Mouse (Mus musculus): Measurements from ENCODE around the gene Ifi44.
A peak's percentile ranks its signal among the peaks of the same experiment; 100 is the strongest.

Gene Ifi44

DNA sequence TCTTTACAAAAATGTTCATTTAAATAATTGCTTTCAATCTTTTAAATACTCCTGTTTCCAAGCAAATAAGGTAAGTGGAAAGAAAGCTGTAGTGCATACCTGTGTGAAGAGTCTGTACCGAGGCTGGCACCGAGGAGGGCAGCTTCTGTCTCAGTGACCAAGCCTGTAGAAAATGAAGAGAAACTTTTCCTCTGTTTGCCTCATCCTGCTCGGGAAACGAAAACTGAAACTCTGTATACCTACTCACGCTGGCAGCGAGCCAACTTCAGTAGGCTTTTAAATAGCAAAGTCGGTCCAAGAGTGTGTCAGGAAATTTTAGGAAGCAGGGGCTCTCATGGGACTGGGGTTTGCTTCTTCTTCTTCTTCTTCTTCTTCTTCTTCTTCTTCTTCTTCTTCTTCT is at the start of gene Ifi44:
Gene Ifi44 (minus strand): TSS at position 224 of the 400 bp plus-strand sequence.
- DNase-seq (ENCODE audit: low spot score in 2 of 2) = no peak

DNA sequence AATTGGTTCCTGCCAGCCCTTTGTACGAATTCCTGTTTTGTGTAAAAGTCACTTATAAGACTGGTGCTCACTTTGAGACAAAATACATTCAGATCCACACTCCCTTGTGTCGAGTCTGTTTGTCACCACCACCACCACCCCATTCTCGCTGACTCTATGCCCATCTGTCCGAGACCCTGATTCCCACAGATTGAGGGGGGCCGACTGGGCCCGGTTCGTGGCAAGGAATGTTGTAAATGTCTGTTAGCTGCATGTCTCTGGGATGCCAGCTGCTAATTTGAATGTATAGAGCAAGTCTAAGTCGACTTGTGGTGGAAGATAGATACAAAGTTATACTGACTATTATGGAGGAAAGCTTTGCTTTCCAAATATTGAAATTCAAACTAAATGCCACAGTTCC is 38.9 kb upstream of the Ifi44 start:
- DNase-seq (ENCODE audit: low spot score in 2 of 2) = no peak

DNA sequence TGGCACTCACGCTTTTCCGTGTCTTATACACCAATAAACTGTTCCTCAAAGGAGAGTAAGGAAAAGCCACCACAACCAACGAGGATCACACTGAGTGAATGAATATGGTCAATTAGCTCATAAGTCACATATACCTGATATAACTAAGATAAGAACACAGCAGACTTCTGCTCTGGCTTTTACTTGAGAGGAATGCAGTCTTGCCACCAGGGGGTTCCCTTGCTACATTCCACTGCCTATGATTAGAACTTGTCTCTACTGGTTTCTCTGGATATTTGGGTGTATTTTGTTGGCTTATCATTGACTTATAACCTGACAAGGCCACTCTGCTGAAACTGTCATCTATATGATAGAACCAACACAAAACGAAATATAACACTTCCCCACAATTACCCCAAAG is 25.3 kb upstream of the Ifi44 start:
- no peak for DNase-seq (ENCODE audit: low spot score in 2 of 2)

DNA sequence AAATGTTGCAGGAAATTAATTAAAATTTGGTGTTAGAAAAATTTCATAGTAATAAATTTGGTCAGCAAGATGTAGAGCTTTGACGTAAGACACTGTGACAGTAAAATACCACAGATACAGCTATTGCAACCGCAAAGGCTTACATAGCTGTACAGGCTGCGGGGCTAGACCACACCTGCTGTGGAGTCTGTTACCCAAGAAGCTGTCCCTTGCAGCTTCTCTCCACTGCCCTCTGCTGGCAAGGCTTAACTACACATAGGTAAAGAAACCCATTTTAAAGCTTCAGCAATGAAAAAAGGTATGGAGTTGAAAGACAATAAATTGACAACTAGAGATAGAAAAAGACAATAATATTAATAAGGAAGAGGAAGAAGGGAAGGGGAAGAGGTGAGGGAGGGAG is 21.3 kb upstream of the Ifi44 start:
- peak; percentile 2 to 7 for DNase-seq (ENCODE audit: low spot score in 2 of 2)

DNA sequence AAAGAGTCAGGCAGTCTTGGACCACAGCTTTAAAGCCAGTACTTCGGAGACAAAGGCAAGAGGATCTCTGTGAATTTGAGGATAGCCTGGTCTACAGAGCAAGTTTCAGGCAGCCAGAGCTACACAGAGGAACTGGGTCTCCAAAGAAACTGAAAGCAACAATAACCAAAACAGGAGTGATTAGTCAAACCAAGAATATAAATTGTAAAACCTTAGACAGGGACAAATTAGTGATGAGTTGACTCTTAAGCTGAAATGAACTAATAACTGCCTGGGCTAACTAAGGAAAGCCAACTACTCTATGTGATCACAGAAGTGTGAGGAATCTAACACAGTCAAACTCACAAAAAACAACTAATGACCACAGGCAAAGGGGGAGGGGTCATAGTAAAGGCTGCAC is 1.2 kb downstream of the Ifi44 start:
- DNase-seq (ENCODE audit: low spot score in 2 of 2) = no peak

DNA sequence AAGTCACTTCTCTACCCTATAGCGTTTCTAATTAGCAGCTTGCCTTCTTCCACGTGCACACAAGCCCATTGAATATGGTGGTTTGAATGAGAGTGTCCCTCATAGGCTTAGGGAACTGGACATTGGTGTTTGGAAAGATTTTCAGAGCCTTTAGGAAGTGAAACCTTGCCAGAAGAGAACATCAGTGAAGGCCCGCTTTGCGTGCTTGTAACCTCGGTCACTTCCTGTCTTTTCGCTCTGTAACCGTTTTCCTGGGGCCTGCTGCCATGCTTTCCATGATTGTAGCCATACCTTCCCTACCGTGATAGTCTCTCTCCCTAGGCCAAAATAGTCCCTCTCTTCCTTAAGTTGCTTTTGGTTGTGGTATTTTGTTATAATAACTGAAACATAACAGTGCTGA is 3.7 kb downstream of the Ifi44 start:
- no peak for DNase-seq (ENCODE audit: low spot score in 2 of 2)

DNA sequence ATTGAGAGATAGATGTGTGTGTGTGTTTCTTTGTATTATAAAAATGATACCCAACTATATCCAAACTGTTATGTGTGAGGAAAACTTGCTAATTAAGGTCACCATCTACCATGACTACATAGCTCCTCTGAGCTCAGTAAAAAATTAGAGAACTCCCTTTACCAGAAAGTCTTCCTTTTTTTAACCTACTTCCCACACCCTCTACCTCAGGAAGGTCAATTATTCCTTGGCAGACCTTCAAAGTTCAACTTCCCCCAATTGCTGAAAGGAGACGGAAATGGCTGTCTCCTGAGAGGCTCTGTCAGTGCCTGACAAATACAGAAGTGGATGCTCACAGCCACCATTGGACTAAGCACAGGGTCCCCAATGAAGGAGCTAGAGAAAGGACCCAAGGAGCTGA is 7.5 kb downstream of the Ifi44 start:
- no peak for DNase-seq (ENCODE audit: low spot score in 2 of 2)

DNA sequence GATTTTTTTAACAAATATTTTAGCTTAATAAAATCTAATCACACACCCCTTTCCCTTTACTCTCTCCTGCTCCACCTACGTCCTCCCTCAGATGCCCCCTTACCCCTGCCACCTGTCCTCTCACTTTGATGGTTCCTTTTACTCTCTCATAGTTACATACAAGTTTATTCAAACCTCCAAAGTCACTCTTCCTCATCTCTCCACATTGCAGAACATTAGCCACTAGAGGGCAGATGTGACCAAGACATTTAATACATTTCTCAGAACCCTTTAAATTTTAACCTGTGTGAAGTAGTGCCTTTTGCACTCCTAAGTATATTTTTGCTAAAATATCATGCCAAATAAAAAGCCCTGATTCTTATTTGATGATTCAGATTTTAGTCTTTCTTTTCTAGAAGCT is 33.5 kb downstream of the Ifi44 start:
- no peak for DNase-seq (ENCODE audit: low spot score in 2 of 2)

DNA sequence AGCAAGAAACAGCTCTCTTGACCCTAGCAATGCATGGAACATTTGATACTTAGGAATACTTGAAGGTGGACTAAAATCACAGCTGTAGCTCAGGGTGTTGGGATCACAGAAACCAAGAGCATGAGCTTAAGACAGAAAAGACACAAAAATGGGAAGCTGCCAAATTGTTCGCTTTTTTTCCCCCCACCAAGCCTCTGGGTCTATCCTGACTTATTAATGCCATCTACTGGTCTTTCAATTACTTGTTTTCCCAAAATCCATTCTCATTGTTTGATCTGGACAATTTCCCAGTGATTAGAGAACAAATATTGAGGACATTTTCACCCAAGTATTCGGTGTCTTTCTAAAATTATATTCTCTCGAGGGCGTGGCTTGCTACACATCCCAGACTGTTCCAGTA is 42.4 kb downstream of the Ifi44 start:
- DNase-seq (ENCODE audit: low spot score in 2 of 2) = no peak
